Mouse (Mus musculus): Measurements from ENCODE around the gene Tanc2. TPM values are rescaled to one million over a fixed set of nuclear protein-coding genes. Genes with fewer than 3 reads are reported as not detected.

The Tanc2 gene
- polyA plus RNA-seq, 1 experiment from 2014 or later: 24.1 TPM

DNA sequence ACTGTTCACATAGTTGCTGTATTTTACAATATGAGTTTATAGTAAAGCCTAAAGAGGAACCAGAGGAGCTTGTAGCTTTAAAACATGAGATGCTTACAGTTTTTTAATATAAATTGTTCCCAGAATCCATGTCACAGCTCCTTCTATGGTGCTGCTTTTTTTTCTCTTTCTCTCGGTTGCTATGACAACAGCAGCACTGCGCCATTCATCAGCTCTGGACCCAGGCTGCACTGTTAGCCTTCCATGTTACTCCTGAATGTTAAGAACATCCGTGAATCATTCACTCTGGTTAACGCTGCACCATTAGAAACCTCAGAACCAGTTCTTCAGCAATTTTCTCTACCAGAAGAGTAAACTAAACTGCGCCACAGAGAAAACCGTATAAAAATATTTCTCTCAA lies 141.8 kb downstream of the Tanc2 start:
- no peaks in the 10 kb centered on the region for H3K9me3 ChIP-seq (ENCODE audit: control insufficient read depth, low read length)
- no peak overlapping the region for H3K4me2 ChIP-seq (ENCODE audit: low read length)
- 81% methylated on average over 6 of the region's 6 CpGs for WGBS
- no peak overlapping the region for H3K27ac ChIP-seq (replicated peaks in 1 of 2; ENCODE audit: control insufficient read depth in 1 of 2, insufficient read depth in 1 of 2, low read depth in 2 of 2, low read length in 2 of 2)
- H3K27me3 ChIP-seq (ENCODE audit: control insufficient read depth, insufficient read depth, low read length): no peaks in the 10 kb centered on the region
- ATAC-seq (ENCODE audit: insufficient number of reproducible peaks, insufficient read depth, low FRiP score, low read depth): no peak
- H3K4me3 ChIP-seq (ENCODE audit: control insufficient read depth in 1 of 2, insufficient read depth in 1 of 2, low read depth in 1 of 2, low read length in 2 of 2): no peak overlapping the region
- peaks cover 0 to 9% of the 10 kb centered on the region in 2 experiments; a peak in 3 of 4 replicates for H3K4me1 ChIP-seq (ENCODE audit: control insufficient read depth in 2 of 2, insufficient read depth in 2 of 2, low read length in 2 of 2)
- no peak overlapping the region for H3K9ac ChIP-seq (ENCODE audit: low read length)
- no peaks in the 10 kb centered on the region for H3K36me3 ChIP-seq (ENCODE audit: control insufficient read depth, insufficient read depth, low read length)

DNA sequence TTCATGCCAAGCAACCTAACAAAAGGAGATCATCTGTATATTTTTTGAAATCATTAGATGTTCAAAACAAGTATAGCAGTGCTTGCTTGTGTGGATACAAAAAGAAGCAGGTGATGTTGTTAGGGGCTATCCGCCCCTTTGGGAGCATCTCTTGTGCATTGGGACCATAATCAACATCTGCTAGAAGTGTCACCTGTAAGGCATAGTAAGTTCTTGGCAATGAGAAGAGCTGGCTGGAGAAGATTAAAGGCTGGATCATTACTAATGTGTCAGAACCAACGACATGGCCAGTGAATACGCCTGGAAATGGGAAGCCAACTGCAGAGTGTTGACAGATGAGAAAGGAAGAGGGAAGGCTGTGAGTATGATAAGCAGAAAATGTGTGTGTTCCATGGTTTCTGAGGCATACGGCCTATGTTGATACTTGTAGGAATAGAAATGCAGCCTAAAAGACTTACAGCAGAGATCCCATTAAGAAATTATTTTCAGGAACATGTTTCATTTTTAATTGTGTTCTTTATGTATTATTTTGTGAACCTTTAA lies 142.3 kb downstream of the Tanc2 start:
- Histone ChIP-seq H3K9ac (ENCODE audit: low read length) (no peak overlapping the region), H3K4me2 (ENCODE audit: low read length) (no peak overlapping the region), H3K9me3 (ENCODE audit: control insufficient read depth, low read length) (no peaks in the 10 kb centered on the region), H3K4me3 (ENCODE audit: control insufficient read depth in 1 of 2, insufficient read depth in 1 of 2, low read depth in 1 of 2, low read length in 2 of 2) (no peak overlapping the region), H3K4me1 (ENCODE audit: control insufficient read depth in 2 of 2, insufficient read depth in 2 of 2, low read length in 2 of 2) (peaks cover 0 to 9% of the 10 kb centered on the region in 2 experiments; a peak in 3 of 4 replicates), H3K27ac (replicated peaks in 1 of 2; ENCODE audit: control insufficient read depth in 1 of 2, insufficient read depth in 1 of 2, low read depth in 2 of 2, low read length in 2 of 2) (0 out of 4 replicates have a peak overlapping the region, but pooled peaks of 1 of the 2 experiments have one; percentile 19), H3K36me3 (ENCODE audit: control insufficient read depth, insufficient read depth, low read length) (no peaks in the 10 kb centered on the region), H3K27me3 (ENCODE audit: control insufficient read depth, insufficient read depth, low read length) (no peaks in the 10 kb centered on the region)
- ATAC-seq (ENCODE audit: insufficient number of reproducible peaks, insufficient read depth, low FRiP score, low read depth): no peak
- WGBS: 19% methylated on average over 4 of the region's 4 CpGs

DNA sequence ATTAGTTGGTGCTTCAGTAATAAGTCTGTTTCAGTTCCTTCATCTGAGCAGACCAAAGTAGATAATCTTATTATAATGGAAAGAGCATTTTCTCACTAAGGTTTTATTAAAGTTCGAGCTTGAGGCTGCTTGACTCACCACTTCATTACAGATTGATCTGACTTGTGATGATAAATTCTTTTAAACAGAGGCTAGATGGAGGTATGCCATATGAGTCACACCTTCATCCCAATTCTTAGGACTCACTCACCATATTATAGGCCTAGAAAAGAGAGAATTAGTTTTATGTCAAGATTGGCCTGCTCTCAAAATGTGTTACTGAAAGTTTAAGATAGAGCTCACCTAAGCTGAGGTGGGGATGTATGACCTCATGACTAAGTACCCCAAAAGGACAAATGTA lies 153.4 kb downstream of the Tanc2 start:
- no peaks in the 10 kb centered on the region for H3K4me1 ChIP-seq (ENCODE audit: control insufficient read depth in 2 of 2, insufficient read depth in 2 of 2, low read length in 2 of 2)
- no peak overlapping the region for H3K4me3 ChIP-seq (ENCODE audit: control insufficient read depth in 1 of 2, insufficient read depth in 1 of 2, low read depth in 1 of 2, low read length in 2 of 2)
- WGBS: 87% methylated on average over 1 of the region's 1 CpGs
- H3K4me2 ChIP-seq (ENCODE audit: low read length): no peak overlapping the region
- no peak overlapping the region for H3K9ac ChIP-seq (ENCODE audit: low read length)
- no peak for ATAC-seq (ENCODE audit: insufficient number of reproducible peaks, insufficient read depth, low FRiP score, low read depth)
- H3K27ac ChIP-seq (replicated peaks in 1 of 2; ENCODE audit: control insufficient read depth in 1 of 2, insufficient read depth in 1 of 2, low read depth in 2 of 2, low read length in 2 of 2): no peak overlapping the region
- H3K36me3 ChIP-seq (ENCODE audit: control insufficient read depth, insufficient read depth, low read length): no peaks in the 10 kb centered on the region
- H3K9me3 ChIP-seq (ENCODE audit: control insufficient read depth, low read length): no peaks in the 10 kb centered on the region
- H3K27me3 ChIP-seq (ENCODE audit: control insufficient read depth, insufficient read depth, low read length): no peaks in the 10 kb centered on the region

DNA sequence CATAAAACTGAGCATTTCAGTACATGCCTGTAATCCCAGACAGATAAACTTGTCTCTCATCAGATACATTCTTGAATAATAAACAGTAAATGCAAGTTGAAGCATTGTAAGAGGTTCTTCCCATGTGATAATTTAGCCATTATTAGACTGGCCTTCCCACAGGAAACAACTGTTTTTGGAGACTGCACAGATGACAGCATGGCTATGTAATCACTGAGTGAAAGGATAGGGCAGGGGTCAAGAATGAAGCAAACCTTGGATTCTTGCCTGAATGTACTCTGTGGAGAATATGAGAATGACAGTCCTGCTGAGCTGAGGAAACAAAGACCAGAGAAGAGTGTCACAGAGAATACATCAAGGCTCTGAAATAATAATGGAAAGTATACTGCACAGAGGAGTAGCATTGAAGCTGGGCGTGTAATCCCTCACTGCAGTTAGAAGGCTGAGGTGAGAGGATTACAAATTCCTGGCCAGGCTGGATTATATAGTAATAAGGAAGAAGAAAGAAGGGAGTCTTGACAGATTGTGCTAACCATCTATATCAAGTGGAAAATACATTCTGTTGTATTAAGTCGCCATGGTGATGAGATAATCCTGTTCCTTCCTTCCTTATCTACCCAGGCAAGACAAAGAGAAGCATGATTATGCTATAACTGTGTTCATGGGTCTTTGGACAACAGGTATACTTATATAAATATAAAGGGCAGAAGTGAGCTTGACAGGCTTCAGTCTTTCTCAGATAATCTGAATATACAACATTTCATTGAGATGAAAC lies 159.7 kb downstream of the Tanc2 start:
- Histone ChIP-seq H3K27me3 (ENCODE audit: control insufficient read depth, insufficient read depth, low read length) (no peaks in the 10 kb centered on the region), H3K9ac (ENCODE audit: low read length) (no peak overlapping the region), H3K4me2 (ENCODE audit: low read length) (no peak overlapping the region), H3K4me1 (ENCODE audit: control insufficient read depth in 2 of 2, insufficient read depth in 2 of 2, low read length in 2 of 2) (peaks cover 3 to 19% of the 10 kb centered on the region in 2 experiments; a peak in 3 of 4 replicates), H3K27ac (replicated peaks in 1 of 2; ENCODE audit: control insufficient read depth in 1 of 2, insufficient read depth in 1 of 2, low read depth in 2 of 2, low read length in 2 of 2) (peak overlapping the region; percentile 69 to 78), H3K9me3 (ENCODE audit: control insufficient read depth, low read length) (peaks cover 5% of the 10 kb centered on the region; the same call in 1 of the 2 replicates), H3K4me3 (ENCODE audit: control insufficient read depth in 1 of 2, insufficient read depth in 1 of 2, low read depth in 1 of 2, low read length in 2 of 2) (no peak overlapping the region), H3K36me3 (ENCODE audit: control insufficient read depth, insufficient read depth, low read length) (0 out of 2 replicates have a peak, but pooled peaks cover 4% of the 10 kb centered on the region)
- 46% methylated on average over 2 of the region's 2 CpGs for WGBS
- peak; percentile 83 for ATAC-seq (ENCODE audit: insufficient number of reproducible peaks, insufficient read depth, low FRiP score, low read depth)

DNA sequence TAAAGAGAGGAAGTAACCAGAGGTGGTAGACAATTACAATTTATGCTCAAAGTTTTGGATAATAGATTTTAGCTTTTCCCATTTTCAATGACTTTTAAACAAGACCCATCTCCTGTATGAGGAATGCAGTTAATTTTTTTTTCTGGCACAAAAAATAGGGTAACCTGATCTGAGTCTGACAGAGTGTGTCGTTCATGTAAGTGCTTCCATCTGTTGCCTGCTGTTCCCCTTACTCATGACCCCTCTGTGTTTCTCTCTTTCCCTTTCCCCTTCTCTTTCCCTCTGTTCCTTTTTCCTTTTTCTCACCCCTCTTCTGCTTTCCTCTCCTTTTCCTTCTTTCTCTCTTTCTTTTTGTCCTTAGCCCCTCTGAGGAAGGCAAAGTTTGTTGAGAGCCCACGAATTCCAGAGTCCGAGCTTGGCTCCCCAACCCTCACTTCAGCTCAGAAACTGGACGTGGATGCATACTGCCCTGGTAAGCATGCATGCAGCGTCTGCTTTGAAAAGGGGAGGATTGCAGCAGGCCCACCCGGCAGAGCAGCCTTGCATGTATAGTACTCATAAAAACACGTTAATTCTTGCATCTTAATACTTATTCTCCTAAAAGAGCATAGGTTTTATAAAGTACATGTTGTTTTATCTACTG lies 168.9 kb downstream of the Tanc2 start:
- Histone ChIP-seq H3K4me1 (ENCODE audit: control insufficient read depth in 2 of 2, insufficient read depth in 2 of 2, low read length in 2 of 2) (0 out of 4 replicates have a peak, but pooled peaks cover 0 to 2% of the 10 kb centered on the region in 2 experiments), H3K4me3 (ENCODE audit: control insufficient read depth in 1 of 2, insufficient read depth in 1 of 2, low read depth in 1 of 2, low read length in 2 of 2) (no peak overlapping the region), H3K27ac (replicated peaks in 1 of 2; ENCODE audit: control insufficient read depth in 1 of 2, insufficient read depth in 1 of 2, low read depth in 2 of 2, low read length in 2 of 2) (no peak overlapping the region), H3K27me3 (ENCODE audit: control insufficient read depth, insufficient read depth, low read length) (no peaks in the 10 kb centered on the region), H3K9me3 (ENCODE audit: control insufficient read depth, low read length) (no peaks in the 10 kb centered on the region), H3K36me3 (ENCODE audit: control insufficient read depth, insufficient read depth, low read length) (no peaks in the 10 kb centered on the region), H3K9ac (ENCODE audit: low read length) (no peak overlapping the region), H3K4me2 (ENCODE audit: low read length) (no peak overlapping the region)
- ATAC-seq (ENCODE audit: insufficient number of reproducible peaks, insufficient read depth, low FRiP score, low read depth): no peak
- WGBS: 60% methylated on average over 7 of the region's 7 CpGs

DNA sequence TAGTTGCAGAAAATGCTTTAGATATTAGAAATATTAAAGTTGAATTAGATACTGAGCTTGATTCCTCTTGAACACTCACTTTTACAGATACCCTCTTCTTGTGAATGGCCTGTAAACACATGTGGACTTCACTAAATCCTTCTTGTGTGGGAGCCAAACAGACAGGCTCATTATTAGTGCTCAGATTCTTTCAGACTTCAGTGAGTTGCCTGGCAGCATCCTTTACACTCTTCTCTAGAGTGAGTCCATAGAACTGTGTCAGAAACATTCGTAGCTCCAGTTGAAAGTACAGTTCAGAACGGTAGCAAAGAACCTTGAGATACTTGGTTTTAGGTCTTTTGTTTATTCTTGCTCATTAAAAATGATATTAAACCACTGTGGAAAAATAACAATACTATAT lies 169.6 kb downstream of the Tanc2 start:
- Histone ChIP-seq H3K4me1 (ENCODE audit: control insufficient read depth in 2 of 2, insufficient read depth in 2 of 2, low read length in 2 of 2) (0 out of 4 replicates have a peak, but pooled peaks cover 0 to 2% of the 10 kb centered on the region in 2 experiments), H3K27me3 (ENCODE audit: control insufficient read depth, insufficient read depth, low read length) (no peaks in the 10 kb centered on the region), H3K4me3 (ENCODE audit: control insufficient read depth in 1 of 2, insufficient read depth in 1 of 2, low read depth in 1 of 2, low read length in 2 of 2) (no peak overlapping the region), H3K4me2 (ENCODE audit: low read length) (no peak overlapping the region), H3K27ac (replicated peaks in 1 of 2; ENCODE audit: control insufficient read depth in 1 of 2, insufficient read depth in 1 of 2, low read depth in 2 of 2, low read length in 2 of 2) (no peak overlapping the region), H3K9me3 (ENCODE audit: control insufficient read depth, low read length) (no peaks in the 10 kb centered on the region), H3K9ac (ENCODE audit: low read length) (no peak overlapping the region), H3K36me3 (ENCODE audit: control insufficient read depth, insufficient read depth, low read length) (no peaks in the 10 kb centered on the region)
- WGBS: 81% methylated on average over 2 of the region's 2 CpGs
- no peak for ATAC-seq (ENCODE audit: insufficient number of reproducible peaks, insufficient read depth, low FRiP score, low read depth)

DNA sequence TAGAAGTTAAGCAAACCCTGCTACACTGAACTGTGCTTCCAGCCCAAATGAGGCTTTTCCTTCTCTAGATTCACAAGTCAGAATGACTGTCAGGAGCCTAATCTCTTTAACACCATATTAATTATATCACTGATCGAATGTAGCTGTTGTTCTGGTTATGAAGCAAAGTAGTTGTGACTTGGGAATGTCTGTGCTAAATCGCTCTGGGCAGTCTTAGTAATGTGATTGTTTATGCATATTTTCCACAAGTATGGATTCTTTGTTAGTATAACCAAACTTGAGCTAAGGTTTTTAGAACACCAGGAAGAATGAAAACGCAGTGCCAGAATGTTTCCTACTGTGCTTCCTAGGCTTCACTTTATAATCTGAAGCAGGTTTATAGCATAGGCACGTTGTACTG lies 170.6 kb downstream of the Tanc2 start:
- ATAC-seq (ENCODE audit: insufficient number of reproducible peaks, insufficient read depth, low FRiP score, low read depth): no peak
- Histone ChIP-seq H3K27me3 (ENCODE audit: control insufficient read depth, insufficient read depth, low read length) (no peaks in the 10 kb centered on the region), H3K9ac (ENCODE audit: low read length) (no peak overlapping the region), H3K4me3 (ENCODE audit: control insufficient read depth in 1 of 2, insufficient read depth in 1 of 2, low read depth in 1 of 2, low read length in 2 of 2) (no peak overlapping the region), H3K36me3 (ENCODE audit: control insufficient read depth, insufficient read depth, low read length) (no peaks in the 10 kb centered on the region), H3K4me2 (ENCODE audit: low read length) (no peak overlapping the region), H3K9me3 (ENCODE audit: control insufficient read depth, low read length) (no peaks in the 10 kb centered on the region), H3K4me1 (ENCODE audit: control insufficient read depth in 2 of 2, insufficient read depth in 2 of 2, low read length in 2 of 2) (0 out of 4 replicates have a peak, but pooled peaks cover 0 to 2% of the 10 kb centered on the region in 2 experiments), H3K27ac (replicated peaks in 1 of 2; ENCODE audit: control insufficient read depth in 1 of 2, insufficient read depth in 1 of 2, low read depth in 2 of 2, low read length in 2 of 2) (no peak overlapping the region)
- 70% methylated on average over 4 of the region's 4 CpGs for WGBS

All from heart, embryonic 14.5 days (tissue).